Mouse (Mus musculus) testis, adult 2 months (tissue): Measurements from ENCODE around the gene Plpp6.

ENCODE experiments used
- CTCF ChIP-seq: fragments of 200-500 bp; IDR thresholded peaks from 2 replicates; pipeline ENCODE4 v1.5.1; 2012; ENCODE audit warnings: low read depth, mild to moderate bottlenecking, inconsistent platforms, low read length, moderate library complexity; ENCODE audit not compliant: control insufficient read depth, insufficient read depth, insufficient replicate concordance
- POLR2A ChIP-seq: fragments of 200-500 bp; IDR thresholded peaks from 2 replicates; pipeline ENCODE4 v1.6.1; 2012; ENCODE audit warnings: low read depth, mild to moderate bottlenecking, inconsistent platforms, low read length, moderate library complexity; ENCODE audit not compliant: control insufficient read depth

DNA sequence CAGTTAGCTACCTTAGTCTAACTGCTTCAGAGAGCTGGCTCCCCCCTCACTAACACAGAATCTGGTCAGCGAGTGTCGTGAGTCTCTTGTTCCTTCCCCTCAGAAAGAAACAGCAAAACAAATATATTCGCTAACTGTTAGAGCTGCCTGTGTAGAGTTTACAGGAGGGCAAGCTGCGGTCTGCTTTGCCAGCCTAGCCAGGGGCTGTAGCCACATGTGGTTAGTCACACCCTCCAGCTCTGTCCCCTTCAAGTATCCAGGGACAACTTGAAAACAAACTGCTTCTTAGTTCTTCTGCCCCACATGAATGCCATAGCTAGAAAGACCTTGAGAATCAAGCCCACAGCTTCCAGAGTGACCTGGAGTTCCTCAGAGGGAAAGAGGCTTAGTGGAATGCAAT lies 22.5 kb upstream of the Plpp6 start:
- TF ChIP-seq CTCF = no peak
- TF ChIP-seq POLR2A = no peak
